Mouse (Mus musculus) MEL-GATA-1-ER (cell line): ENCODE data around the gene Ggta1.

ENCODE experiments used
- DNase-seq: peaks from one replicate; pipeline ENCODE4 v3.0.0-alpha.2; 2012; ENCODE audit warnings: low read depth; ENCODE audit errors: extremely low read depth

The Ggta1 gene

DNA sequence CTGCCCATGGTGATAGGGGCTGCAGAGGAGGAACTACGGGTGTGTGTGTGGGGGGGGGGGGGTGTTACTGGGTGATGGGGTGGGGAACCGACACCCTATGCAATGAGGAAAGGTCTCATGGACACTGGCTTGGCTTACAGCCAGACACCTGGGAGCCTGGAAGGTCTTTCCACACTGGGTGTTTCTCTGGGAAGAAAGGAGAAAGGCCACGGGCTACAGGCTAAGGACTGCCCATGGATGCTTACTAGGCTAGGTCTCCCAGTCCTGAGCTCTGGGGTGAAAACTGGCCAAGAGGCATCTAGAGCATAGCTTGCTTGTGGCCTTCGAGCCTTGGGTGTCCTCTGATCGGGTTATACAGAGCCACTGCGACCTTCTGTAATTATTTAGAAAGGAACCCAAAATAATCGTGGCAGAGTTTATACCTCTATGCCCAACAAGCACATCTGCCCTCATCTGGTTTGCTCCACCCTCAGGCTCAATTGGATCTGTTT lies at the start of gene Ggta1:
Ggta1 (minus strand) TSS at position 441 of the 491 bp plus-strand sequence.
- peak; percentile 49 for DNase-seq

DNA sequence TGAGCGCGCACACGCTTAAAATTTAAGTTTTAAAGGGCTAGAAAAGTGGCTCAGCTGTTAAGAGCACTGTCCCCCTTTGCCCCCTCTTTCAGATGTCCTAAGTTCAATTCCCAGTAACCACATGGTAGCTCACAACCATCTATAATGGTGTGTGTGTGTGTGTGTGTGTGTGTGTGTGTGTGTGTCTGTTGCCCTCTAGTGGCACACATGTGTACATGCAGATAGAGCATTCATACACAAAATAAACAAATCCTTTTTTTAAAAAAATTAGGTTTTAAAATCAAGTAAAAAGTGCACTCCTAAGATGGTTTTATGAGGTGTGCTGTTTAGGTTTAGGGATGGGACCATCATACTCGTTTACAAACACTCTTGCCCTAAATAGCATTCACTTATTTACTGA lies 49.2 kb upstream of the Ggta1 start:
- DNase-seq, result no peak

DNA sequence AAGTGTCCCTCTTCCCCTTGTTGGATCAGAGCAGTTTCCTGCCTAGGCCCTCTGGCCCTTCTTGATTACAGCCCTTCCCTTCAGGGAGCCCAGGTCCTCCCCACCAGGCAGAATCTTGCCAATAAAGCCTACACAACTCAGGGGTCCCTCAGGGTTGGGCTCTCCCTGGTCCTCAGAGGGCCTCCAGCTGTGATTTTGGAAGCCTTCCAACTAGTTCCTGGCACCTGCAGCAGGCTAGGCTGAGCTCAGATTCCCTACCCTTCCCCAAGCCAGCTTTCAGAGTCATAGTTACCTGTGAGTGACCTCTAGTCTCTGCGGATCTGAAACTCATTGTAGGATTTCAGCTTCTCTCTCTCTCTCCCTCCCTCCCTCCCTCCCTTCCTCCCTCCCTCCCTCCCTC lies 47.9 kb upstream of the Ggta1 start:
- DNase-seq, result no peak

DNA sequence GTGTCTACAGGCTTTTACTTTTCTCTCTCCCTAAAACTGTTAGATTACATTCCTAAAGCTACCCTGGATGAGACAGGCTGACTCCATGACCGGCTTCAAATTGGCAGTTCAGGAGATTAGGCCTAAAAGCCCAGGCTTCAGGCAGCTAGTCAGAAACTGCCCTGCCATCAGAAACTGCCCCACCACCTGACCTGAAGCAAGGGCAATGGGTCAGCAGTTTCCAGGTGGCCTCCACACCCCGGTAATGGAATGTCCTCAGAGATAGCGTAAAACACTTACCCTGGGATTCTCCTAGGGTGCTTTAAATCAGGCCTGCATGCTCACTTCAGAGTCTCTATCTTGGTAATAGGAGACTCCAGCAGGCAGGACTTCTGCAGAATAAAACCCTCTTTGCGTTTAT lies 46.9 kb upstream of the Ggta1 start:
- DNase-seq, result no peak

DNA sequence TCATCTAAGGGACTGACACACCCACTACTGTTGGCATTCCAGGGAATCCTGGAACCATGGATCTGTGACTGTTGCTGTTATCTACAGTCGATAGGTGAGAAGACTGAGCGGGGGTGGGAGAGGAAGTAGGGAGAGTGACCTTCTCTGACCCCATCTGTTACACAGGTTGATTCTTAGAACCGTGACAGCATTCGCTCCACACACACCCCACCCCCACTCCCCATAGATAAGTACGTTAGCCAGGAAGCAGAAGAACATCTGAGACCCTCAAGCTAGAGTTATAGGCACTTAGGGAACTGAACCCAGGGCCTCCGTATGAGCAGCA lies 46.3 kb upstream of the Ggta1 start:
- DNase-seq, result peak; percentile 44

DNA sequence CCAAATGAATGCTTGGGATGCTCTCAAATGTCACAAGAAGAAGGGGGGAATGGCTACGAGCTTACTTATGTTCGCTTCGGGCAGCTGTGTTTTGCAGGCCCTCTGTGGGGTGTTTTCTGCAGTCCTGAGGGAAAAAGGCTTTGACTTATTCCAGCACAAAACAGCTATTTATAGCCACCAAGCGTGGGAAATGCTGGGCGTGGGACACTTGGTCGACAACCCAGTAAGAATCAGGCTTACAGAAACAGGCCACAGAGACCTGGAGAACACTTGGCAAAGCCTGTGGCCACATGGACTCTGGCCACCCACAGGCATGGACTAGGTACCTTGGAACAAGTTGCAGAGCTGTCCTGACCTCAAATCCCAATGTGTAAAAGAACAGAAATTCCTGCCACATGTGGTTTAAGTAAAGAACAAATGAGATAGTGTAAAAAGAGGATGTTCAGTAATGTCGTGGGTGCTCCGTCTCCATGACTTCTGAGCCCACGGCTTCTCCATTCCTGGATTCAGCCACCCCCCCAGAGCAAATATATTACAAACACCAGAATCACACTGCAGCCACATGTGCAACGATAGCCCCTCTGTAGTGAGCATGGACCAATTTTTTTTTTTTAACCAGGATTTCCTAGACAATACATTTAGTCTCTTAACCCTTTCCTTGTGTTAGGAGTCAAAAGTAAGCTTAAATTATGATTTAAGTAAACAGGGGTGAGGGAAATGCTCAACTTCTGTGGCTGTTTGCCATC lies 45.7 kb upstream of the Ggta1 start:
- no peak for DNase-seq

DNA sequence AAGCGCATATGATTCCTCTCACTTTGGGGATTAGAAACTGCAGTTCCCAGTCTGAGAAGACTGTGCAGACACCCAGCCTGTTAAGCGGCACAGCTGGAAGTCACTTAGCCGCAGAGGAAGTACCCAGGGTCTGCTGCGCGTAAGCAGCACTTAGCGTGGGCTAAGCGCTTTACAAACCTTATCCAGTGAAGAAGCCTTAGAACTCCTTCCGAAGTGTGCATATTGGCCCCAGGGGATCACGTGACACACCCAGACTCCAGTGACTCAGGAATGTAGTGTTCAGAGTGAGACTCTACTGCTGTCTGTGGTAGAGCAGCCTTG lies 44.1 kb upstream of the Ggta1 start:
- peak; percentile 90 for DNase-seq

DNA sequence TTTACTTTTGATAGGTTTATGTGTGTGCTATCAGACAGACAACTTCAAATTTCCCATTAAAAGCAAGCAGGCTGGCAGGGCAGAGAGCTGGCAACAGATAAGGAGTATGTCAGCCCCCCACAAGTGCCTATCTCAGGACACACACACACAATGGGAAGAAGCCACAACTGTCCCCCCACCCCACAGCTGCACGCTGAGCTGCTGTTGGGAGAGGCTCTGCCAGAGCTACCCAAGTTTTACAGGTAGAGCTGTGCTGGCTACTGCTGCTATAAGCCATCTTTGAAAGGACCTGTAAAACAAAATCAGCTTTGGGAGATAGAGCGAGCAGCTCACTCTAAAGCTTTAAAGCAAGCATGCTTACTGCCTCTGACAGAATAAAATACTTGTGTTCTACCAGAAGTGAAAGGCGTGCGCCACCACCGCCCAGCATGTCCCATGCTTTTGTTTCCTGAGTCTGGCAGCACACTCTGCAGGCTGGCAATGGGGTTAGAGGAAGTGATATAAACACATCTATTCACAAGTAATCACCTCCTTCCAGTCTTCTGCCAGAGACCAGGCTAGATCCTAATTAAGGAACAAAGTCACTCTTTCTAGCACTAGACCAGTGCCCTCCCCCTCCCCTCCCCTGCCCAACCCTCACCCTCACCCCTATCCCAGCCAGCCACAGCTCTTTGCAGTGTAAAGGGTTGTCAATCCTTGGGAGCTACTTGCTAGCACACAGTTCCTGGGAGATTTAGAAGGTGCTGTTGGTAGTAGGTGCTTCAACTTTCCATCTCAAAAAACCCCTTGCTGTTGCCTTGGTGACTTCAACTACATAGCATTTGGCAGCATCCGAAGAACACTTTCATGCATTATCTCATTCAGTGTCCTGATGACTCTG lies 43.5 kb upstream of the Ggta1 start:
- peak; percentile 91 for DNase-seq

DNA sequence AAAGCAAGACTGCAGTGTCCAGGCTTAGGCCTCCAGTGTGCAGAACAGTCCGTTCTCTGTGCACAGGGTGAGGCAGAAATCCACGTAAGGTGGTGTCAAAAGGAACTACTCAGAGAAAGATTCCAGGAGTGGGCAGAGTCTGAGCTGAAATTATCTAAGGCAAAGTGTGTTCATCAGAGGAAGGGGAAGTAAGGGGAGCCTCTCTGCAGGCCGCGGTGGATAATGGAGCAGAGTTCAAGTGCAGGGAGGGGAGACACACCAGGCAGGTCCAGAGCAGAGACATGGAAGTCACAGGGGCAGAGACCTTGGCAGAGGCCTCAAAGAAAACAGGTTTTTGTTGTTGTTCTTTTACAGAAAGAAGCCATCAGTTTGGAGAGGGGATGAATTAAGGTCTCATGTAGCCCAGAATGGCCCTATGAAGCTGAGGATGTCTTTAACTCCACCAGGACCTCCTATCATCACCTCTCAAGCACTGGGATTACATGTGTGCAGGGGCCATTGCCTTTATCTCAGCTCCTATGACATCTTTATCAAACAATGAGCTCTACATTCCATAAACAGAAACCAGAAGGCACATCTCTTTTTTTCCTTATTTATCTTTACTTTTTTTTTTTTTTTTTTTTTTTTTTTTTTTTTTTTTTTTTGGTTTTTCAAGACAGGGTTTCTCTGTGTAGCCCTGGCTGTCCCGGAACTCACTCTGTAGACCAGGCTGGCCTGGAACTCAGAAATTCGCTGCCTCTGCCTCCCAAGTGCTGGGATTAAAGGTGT lies 42.7 kb upstream of the Ggta1 start:
- DNase-seq, result peak; percentile 83

DNA sequence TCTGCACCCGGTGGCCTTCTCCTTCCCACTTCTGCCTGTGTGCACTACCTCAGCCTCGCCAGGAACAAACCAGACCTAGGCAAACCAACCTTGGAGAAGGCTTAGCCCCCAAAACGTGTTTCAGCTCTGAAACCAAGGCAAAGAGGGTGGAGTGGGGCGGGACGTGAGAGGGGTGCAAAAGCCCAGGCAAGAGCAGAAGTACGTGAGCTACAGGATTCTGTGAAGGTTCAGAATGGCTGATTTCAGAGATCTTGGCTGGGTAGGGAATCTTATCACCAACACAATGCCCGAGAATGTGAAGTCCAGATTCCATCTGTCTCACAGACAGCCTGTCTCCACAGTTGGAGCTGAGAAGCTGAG lies 41.4 kb upstream of the Ggta1 start:
- DNase-seq, result no peak

DNA sequence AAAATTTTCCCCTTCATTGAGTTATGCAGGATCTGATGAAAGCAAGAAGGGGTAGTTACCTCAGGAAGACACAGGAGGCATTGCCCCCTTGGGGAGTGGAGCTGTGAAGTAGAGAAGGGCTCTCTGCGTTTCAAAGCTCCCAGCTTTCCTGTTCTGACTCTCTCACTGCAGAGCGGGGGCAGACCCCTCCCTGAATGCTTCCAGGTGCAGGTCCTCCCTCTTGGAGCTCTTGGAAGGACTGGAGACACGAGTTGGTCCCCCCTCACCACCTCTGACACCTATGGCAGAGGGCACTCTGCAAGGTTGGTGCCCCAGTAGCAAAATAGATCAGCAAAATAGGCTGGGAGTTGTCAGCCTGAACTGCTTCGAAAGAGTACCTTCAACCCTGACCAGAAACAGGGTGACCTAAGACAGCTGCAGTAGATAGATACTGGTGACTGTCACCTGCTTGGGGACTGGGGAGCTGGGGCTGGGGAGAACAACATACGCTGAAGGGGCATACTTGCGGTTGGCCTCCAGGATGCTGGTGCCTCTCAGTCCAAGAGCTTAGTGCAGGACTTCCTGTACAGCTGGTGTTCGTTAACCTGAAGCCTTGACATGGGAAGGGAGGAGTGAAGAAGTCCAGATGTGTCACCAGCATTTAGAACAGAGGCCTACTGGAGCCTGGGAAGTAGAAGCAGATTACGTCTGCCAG lies 40.8 kb upstream of the Ggta1 start:
- peak; percentile 54 for DNase-seq

DNA sequence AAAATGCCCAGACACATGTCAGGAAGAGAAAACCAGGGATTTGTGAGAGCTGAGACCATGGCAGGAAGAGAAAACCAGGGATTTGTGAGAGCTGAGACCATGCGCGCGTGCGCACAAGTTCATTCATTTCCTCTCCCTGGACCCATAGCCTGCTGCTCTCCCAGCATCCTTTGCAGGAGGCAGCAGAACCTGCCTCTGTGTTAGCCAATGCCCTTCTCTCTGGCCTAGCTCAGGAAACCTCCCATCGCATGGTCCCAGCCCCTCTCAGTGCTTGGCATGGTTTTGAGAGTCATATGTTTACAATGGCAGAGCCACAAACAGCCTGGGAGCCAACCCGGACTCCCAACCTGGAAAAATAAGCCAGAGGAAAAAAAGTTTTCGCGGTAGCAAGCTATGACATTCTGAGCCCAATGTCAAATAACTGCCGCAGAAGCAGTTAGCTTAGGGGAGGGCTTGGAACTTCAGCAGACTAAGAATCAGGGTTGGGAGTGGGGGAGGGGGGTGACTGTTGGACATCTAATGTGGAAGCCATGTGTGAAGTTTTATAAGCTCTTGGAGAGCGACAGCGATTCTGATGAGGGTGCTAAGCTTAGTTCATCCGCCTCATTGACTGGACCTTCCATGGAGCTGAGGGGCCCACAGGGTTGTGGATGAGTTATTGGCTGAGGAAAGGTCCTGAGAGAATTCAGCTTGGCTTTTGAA lies 40.1 kb upstream of the Ggta1 start:
- no peak for DNase-seq

DNA sequence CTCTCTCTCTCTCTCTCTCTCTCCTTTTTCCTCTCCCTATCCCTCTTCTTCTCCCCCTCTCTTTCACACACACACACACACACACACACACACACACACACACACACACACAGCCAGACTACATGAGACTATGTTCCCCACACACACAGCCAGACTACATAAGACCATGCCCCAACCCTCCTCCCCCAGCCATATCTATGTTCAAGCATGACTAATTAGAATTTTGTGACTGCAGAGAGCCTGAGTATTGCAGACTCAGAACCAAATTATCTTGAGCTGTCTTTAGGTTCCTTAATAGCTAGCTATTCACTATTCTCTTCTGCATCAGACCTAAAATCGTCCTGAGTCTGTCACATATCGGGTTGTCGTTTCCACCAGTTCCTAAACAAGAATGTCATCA lies 39.5 kb upstream of the Ggta1 start:
- peak; percentile 57 for DNase-seq

DNA sequence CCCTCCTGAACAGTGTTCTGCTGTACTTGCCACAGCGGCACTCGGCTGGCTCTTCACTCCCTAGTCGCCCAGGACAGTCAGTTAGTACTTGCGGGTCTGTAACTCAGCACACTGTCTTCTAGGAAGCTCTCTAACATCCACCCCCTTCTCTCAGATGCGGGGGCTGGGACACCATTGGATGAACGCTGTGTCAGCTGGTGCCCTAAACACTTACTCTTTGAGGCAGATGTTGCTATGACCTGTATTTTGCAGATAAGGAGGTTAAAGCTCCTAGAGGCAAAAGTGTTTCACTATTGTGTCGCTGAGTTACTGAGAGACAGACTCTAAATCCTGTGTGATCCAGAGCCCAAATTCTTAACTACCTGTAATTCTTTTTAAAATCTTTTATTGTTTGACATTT lies 36.4 kb upstream of the Ggta1 start:
- peak; percentile 70 for DNase-seq

DNA sequence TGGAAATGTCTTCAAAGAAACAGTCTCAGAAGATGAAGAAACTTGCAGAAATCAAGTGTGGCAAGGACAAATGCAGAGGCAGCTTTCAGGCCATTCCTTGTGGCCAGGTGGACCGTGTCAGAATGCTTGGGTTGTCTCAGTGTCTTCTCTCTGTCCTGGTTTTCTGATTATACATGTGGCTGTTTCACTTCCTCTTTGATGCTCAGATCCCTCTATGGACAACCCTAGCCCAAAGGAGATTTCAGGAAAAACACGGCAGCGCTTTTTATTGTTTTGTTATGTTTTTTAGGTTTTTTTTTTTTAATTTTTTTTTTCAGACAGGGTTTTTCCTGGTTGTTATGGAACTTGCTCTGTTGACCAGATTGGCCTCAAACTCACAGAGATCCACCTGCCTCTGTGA lies 35.9 kb upstream of the Ggta1 start:
- DNase-seq, result no peak

DNA sequence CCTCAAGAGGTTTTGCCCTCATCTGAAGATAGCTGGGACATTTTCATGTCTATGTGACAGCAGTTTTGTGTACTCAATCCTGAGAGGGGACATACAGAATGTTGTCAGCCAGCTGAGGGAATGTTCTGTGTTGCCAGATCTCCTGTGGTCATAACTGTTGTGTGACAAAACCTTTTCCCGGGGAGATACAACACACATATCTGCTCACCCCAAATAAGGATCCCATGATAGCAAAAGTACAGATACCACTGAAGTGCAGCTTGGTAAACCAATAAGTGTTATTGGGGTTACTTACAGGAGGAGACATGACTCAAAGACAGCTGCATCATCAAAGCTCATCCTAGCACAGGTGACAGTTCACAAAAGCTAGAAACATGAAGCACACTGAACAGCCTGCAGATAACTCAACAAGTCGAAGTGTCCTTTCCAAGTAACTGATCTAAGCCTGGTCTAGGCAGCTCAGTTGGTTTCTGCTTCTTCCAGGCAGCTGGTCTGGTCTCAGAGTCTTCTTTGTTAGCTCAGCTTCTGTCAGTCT lies 34.7 kb upstream of the Ggta1 start:
- no peak for DNase-seq

DNA sequence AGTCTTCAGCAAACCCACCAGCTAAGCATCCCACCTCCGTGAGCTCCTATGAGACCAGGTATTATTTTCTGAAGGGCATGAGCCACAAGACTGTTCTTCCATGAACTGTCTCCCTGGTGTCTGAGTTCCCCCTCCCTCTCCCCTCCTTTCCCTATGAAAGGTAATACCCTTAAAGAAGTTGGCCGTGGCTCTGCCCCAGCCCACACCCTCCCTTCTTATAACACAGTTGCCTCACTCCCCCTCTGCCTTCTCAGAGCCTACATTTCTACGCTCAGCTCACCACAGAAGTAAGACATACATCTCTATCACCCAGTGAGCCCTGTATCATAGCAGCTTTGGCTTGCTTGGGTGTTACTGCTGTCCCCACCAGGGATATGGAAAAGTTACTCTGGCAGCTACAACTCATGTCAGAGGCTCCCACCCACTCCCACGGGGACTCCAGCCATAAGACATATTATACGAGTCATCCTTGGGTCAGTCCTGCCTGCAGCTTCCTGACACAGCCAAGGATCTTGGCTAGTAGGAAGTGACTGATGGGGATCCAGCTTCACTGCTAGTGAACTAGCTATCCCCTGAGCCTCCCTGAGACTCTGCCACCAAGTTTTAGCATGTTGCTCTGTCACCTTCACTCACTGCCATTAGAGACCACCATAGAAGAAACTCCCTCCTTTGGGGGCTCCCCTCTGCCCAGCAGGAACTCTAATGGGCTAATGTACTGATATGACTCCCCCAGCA lies 33.4 kb upstream of the Ggta1 start:
- no peak for DNase-seq

DNA sequence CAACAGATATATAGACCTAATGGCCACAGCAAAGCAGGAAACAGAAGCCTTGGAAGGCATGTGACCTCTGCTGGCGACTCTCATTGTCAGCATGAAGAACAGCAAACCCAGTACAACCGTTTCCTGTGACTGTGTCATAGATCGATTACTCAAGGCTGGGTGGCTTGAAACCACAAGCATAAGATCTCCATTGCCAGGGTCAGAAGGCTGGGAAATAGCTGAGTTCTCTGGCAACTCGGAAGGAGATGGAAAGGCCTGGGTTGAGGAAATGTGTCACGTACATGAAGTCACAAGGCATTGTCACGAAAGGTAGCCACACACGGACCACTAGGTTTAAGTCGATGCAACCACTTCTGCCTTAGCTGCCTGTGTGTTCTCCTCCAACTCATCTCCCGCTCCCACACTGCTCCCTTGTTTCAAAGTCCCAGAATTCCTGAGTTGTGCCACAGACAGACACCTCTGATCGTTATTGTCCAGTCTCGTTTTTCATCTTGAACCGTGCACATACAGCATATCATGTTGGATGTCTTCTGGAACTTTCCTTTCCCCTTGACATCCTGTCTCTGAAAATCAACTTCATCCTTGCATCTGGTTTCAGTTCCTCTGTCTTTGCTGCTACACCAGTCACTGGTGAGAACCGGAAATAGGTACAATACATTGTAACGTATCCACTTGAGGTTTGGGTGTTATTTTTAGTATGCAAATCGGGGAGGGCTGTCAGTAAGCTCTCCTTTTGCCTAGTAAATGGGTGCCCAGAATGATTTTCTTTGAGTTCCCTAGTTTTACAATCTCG lies 32.7 kb upstream of the Ggta1 start:
- no peak for DNase-seq

DNA sequence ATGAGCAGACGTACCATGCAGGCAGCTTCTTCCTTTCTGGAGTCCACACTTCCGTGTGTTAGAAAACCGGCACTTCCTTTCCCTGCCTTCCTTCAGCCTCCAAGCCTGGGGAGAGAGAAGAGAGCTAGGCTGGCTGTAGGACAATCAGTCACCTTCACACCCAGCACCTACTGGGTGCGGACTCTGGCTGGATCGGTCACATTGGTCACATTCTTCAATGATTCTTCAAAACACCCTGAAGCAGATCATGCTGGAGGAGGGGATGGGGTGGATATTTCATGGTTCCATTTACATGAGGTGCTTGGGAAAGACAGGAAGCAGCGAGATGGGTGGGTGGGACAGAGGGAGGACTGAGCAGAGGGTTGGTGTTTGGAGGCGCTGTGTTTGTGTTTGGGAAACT lies 30.5 kb upstream of the Ggta1 start:
- DNase-seq, result no peak
